Comparison of ENCODE assay signal across 31 mouse cellular contexts in genomic region chr13:116957577-116957976, GRCm38 (mm10).
DNase-seq lines count a peak whose midpoint lies in the region; ATAC-seq lines count a peak whose summit lies in the region.
"Had no signal": no experiment of that assay in that cellular context is flagged by ENCODE, and none has a peak within 500 bp of the region (broad histone marks: within the 10 kb centered on the region; RNA-seq: fewer than 3 reads in every experiment).

No protein-coding gene starts in this region.

- H3K9me3 ChIP-seq in heart, embryonic 12.5 days (replicated peaks): 0 out of 2 replicates have a peak, but pooled peaks cover 3% of the 10 kb centered on the region
- H3K9me3 ChIP-seq in midbrain, embryonic 11.5 days (ENCODE audit: control insufficient read depth, low read length): no peaks in the 10 kb centered on the region
- H3K9me3 ChIP-seq: embryonic facial prominence, embryonic 10.5 days; embryonic facial prominence, embryonic 13.5 days; forebrain, embryonic 10.5 days; forebrain, embryonic 13.5 days; heart, embryonic 15.5 days; hindbrain, embryonic 10.5 days; hindbrain, embryonic 13.5 days; intestine, embryonic 15.5 days had no signal

- ATAC-seq in heart, embryonic 12.5 days (ENCODE audit: insufficient number of reproducible peaks, low FRiP score): no peak
- ATAC-seq in common myeloid progenitor, adult 5-6 weeks (replicated peaks; ENCODE audit: low read depth, poor library complexity, severe bottlenecking): peak; percentile 48
- peak; percentile 76 for ATAC-seq in megakaryocyte, adult 5-6 weeks (ENCODE audit: poor library complexity, severe bottlenecking)
- no peak for ATAC-seq in midbrain, embryonic 11.5 days (ENCODE audit: low FRiP score)
- ATAC-seq: CD4-positive, CD25-positive, alpha-beta regulatory T cell, adult 4 months; forebrain, embryonic 13.5 days; forebrain, embryonic 16.5 days; hindbrain, embryonic 16.5 days; intestine, embryonic 15.5 days had no signal

- peaks cover 2% of the 10 kb centered on the region; the same call in 1 of the 2 replicates for H3K4me1 ChIP-seq in heart, embryonic 12.5 days (replicated peaks)
- H3K4me1 ChIP-seq in midbrain, embryonic 11.5 days (ENCODE audit: control insufficient read depth, insufficient read depth, low read length): no peaks in the 10 kb centered on the region
- H3K4me1 ChIP-seq: forebrain, embryonic 10.5 days; forebrain, embryonic 13.5 days; heart, embryonic 15.5 days; hindbrain, embryonic 10.5 days; intestine, embryonic 15.5 days had no signal

- DNase-seq in heart, adult 8-10 months (ENCODE audit: low spot score): peak; percentile 7
- peak; percentile 41 for DNase-seq in A20 (ENCODE audit: low read depth, low spot score)
- no peak for DNase-seq in midbrain, embryonic 11.5 days (ENCODE audit: low spot score, missing footprints)
- no peak for DNase-seq in spleen, postnatal 14 days (ENCODE audit: low spot score in 2 of 2)
- no peak for DNase-seq in cerebellum, postnatal 36 days
- DNase-seq: adrenal gland, adult 2 months; adrenal gland, postnatal 25 days; cerebellum, adult 18-20 months; cerebellum, adult 9-10 months; cerebellum, postnatal 14 days; embryo, embryonic 11 days; gastrocnemius, postnatal 10 days; gastrocnemius, postnatal 36 days; heart, adult 18-20 months; heart, postnatal 10 days; heart, postnatal 36 days had no signal

- no peak overlapping the region for H3K4me3 ChIP-seq in heart, embryonic 12.5 days
- H3K4me3 ChIP-seq in midbrain, embryonic 11.5 days (ENCODE audit: low read depth, low read length): no peak overlapping the region
- H3K4me3 ChIP-seq: embryonic facial prominence, embryonic 10.5 days; embryonic facial prominence, embryonic 13.5 days; forebrain, embryonic 10.5 days; forebrain, embryonic 13.5 days; heart, embryonic 15.5 days; hindbrain, embryonic 10.5 days; hindbrain, embryonic 13.5 days; intestine, embryonic 15.5 days had no signal

- no peaks in the 10 kb centered on the region for H3K27me3 ChIP-seq in heart, embryonic 12.5 days (replicated peaks)
- H3K27me3 ChIP-seq in midbrain, embryonic 11.5 days (ENCODE audit: control insufficient read depth, insufficient read depth, low read length): no peaks in the 10 kb centered on the region
- H3K27me3 ChIP-seq: embryonic facial prominence, embryonic 13.5 days; forebrain, embryonic 13.5 days; heart, embryonic 15.5 days; hindbrain, embryonic 13.5 days; intestine, embryonic 15.5 days had no signal

- no peak overlapping the region for H3K9ac ChIP-seq in heart, embryonic 12.5 days
- H3K9ac ChIP-seq in midbrain, embryonic 11.5 days (ENCODE audit: low read length): no peak overlapping the region
- H3K9ac ChIP-seq: embryonic facial prominence, embryonic 13.5 days; forebrain, embryonic 13.5 days; heart, embryonic 15.5 days; hindbrain, embryonic 13.5 days; intestine, embryonic 15.5 days had no signal

- H3K4me2 ChIP-seq in heart, embryonic 12.5 days: no peak overlapping the region
- no peak overlapping the region for H3K4me2 ChIP-seq in midbrain, embryonic 11.5 days
- H3K4me2 ChIP-seq: embryonic facial prominence, embryonic 13.5 days; forebrain, embryonic 13.5 days; heart, embryonic 11.5 days; heart, embryonic 15.5 days; hindbrain, embryonic 13.5 days; intestine, embryonic 15.5 days had no signal

- H3K36me3 ChIP-seq in heart, embryonic 12.5 days: no peaks in the 10 kb centered on the region
- H3K36me3 ChIP-seq in midbrain, embryonic 11.5 days (ENCODE audit: control insufficient read depth, insufficient read depth, low read length): no peaks in the 10 kb centered on the region
- H3K36me3 ChIP-seq: embryonic facial prominence, embryonic 10.5 days; embryonic facial prominence, embryonic 13.5 days; forebrain, embryonic 10.5 days; heart, embryonic 15.5 days; hindbrain, embryonic 10.5 days; hindbrain, embryonic 13.5 days; intestine, embryonic 15.5 days had no signal

- H3K27ac ChIP-seq in heart, embryonic 12.5 days (ENCODE audit: poor library complexity, severe bottlenecking): no peak overlapping the region
- no peak overlapping the region for H3K27ac ChIP-seq in midbrain, embryonic 11.5 days (ENCODE audit: low read depth, low read length)
- H3K27ac ChIP-seq: embryonic facial prominence, embryonic 10.5 days; embryonic facial prominence, embryonic 13.5 days; forebrain, embryonic 10.5 days; forebrain, embryonic 13.5 days; heart, embryonic 15.5 days; hindbrain, embryonic 10.5 days; hindbrain, embryonic 13.5 days; intestine, embryonic 15.5 days had no signal

- 77% methylated on average over 3 of the region's 3 CpGs for WGBS in heart, embryonic 12.5 days
- WGBS in midbrain, embryonic 11.5 days: 93% methylated on average over 3 of the region's 3 CpGs

Comparison
In these comparisons a context has a peak if more than half of its experiments do, and no peak if none do; other contexts are left out.
1. DNase-seq: peak in heart, adult 8-10 months (single experiment) and A20 (single experiment); none in midbrain, embryonic 11.5 days (single experiment), spleen, postnatal 14 days (0 of 2) and cerebellum, postnatal 36 days (0 of 2).
2. ATAC-seq: peak in common myeloid progenitor, adult 5-6 weeks (single experiment) and megakaryocyte, adult 5-6 weeks (single experiment); none in heart, embryonic 12.5 days (single experiment) and midbrain, embryonic 11.5 days (single experiment).